Mouse (Mus musculus) kidney, postnatal 4 days (tissue): ENCODE results near the gene Ctr9.

Experiments used
- DNase-seq, 2 experiments: peaks; one replicate each; pipeline ENCODE4 v3.0.0; 2021; ENCODE audit warnings: mixed read lengths in 2 of 2

Gene Ctr9

GRCm38 (mm10) chr7:111048920-111049319, 20.2 kb downstream of the Ctr9 start:
- DNase-seq, result no peak

DNA sequence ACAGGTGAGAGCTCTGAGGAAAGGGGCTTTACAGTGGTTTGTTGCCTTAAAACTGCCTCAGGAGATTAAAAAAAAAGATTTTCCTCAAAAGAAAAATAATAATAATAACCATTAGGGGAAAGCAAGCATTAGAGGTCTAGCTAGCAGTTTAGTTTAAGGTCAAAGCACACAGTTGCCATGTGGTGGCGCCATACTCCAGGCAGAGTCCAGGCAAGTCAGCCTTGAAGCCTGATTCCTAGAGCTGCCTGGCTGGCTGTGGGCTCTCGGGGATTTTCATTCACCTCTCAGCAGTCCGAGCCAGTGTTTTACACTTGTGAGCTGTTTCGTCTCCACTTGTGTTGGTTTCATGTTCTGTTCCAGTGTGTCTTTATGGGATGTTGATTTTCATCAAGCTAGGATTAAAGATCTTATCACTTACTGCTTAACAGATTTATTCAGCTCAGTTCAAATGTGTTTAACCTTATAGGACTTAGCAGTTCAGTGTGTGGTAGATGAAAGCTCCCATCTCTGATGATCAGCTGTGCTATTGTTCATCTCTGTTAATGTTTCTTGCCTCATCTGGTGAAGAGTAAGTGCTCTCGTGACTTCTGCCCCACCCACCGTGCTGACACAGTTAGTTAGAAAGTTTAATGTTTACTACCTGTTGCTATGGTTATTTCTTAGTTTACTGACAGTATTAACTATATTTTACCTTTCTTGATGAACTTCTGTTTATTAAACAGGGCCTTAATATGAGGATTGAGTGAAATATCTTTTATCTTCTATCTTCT, 21.1 kb downstream of the Ctr9 start:
- peak; percentile 77 to 85 for DNase-seq

- DNase-seq, result no peak
Observed at GRCm38 (mm10) chr7:111055221-111055620, 26.5 kb downstream of the Ctr9 start.

DNA sequence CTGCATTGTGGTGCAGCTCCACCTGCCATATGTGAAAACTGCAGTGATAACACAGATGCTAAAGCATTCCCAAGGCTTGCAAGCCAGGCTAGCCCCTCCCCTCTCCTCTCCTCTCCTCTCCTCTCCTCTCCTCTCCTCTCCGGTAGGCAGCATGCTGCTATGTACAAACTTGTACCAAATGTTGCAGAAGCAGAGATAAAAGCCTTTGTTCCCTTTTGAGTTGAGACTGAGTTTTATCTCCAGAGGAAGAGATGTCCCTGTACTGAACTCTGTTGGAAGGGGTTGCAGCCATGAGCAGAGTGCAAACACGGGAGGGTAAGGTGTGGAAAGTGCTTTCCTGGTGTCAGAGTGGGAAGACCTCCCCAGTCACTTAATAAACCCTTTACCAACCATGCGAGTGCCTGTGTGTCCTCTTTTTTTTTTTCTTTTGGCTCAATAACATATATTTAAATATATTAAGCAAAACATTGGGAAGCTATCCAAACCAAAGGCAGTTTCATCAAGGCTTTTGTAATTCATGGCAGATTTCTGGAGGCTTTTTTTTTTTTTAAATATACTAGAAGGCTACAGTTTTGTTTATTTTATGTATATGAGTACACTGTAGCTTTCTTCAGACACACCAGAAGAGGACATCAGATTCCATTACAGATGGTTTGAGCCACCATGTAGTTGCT, 27.4 kb downstream of the Ctr9 start:
- no peak for DNase-seq

- DNase-seq, result no peak
Observed at GRCm38 (mm10) chr7:111059527-111059926, 30.8 kb downstream of the Ctr9 start.

GRCm38 (mm10) chr7:111062971-111063370, 34.2 kb downstream of the Ctr9 start:
- no peak for DNase-seq

DNA sequence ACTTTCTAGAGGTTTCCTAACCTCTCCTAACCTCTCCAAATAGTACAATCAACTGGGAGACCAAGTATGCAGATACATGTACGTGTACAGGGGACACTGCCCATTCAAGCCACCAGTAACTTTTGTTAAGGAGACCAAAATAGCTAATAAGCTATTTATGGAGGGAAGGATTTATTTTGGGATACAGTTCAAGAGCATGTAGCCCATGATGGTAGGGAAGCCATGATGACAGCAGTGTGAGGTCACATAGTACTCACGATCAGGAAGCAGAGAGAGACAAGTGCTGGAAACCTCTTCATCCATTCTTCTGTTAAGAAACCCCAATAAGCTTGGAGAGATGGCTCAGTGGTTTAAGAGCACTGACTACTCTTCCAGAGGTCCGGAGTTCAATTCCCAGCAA, 39.4 kb downstream of the Ctr9 start:
- no peak for DNase-seq

DNA sequence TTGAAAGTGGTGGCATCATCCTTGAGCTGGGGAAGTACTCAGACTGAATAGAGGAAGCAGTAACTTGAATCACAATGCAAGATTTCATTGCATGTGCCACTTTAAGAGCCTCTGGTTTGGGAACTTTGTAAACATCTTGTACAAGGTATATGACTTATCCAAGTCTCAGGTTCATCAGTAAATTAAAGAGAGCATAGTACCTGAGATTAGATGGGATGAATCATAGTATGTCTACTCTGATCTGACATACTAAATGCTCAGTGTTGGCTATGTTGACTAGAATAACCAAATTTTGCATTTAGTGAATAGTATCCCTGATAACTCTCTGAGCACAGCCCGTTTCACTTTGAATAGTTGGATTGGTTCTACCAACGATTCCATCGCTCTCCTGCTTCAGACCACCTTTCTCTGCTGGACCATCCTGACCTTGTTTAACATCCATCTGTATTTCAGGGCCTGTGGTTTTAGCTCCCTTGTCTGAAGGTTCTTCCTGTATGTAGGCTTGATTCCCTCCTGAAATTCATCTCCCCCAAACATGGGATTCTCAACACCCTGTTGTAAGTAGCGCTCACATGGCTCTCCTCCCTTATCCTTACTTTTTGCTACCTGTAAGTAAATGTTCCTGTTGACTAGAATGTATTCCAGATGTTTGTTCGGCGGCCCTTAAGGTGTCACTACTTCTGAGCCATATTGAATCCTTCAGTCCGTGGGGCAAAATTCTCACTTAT, 40.9 kb downstream of the Ctr9 start:
- DNase-seq, result no peak

- DNase-seq, result no peak
Observed at GRCm38 (mm10) chr7:111070167-111070496, 41.4 kb downstream of the Ctr9 start.

DNA sequence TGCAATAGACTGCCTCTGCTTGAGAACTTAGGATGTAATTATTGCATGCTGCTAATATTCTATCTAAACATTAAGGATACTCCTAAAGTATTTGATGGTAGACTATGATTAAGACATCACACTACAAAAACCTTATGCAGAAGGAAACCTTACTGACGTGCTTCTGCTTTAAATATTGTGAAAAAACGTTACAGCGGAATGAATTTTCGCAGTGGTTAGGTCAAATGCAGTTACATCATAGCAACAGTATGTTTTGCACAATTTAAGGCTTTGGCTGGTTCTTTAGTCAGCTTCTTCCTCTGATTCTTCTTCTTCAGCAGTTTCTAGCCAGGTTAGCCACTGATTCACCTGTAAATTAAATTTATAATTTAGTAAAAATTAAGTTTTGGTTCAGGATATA, 43.7 kb downstream of the Ctr9 start:
- no peak for DNase-seq

DNA sequence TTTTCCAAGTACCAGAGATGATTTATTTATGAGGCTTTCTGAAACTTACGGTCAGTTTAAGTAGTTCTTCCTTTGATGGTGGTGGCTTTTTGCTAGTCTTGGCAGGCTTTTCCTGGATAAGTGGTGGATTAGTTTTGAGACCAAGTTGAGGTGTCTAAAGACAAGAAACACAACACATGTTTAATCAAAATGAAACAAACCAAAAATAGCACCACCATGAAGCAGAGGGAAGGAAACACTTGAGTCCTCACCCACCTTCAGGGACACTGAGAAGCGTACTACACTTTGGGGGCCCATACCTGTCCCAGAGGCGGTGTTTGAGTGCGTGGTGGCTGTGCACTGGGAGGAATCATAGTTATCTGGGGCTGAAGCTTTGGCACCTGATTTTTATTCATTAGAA, 46.5 kb downstream of the Ctr9 start:
- DNase-seq, result no peak

GRCm38 (mm10) chr7:111078271-111078670, 49.5 kb downstream of the Ctr9 start:
- no peak for DNase-seq

- no peak for DNase-seq
Observed at GRCm38 (mm10) chr7:111080026-111080425, 51.3 kb downstream of the Ctr9 start.

- no peak for DNase-seq
Observed at GRCm38 (mm10) chr7:111080876-111081275, 52.1 kb downstream of the Ctr9 start.

- peak; percentile 89 to 95 for DNase-seq
Observed at GRCm38 (mm10) chr7:111082043-111082821, 53.5 kb downstream of the Ctr9 start.

DNA sequence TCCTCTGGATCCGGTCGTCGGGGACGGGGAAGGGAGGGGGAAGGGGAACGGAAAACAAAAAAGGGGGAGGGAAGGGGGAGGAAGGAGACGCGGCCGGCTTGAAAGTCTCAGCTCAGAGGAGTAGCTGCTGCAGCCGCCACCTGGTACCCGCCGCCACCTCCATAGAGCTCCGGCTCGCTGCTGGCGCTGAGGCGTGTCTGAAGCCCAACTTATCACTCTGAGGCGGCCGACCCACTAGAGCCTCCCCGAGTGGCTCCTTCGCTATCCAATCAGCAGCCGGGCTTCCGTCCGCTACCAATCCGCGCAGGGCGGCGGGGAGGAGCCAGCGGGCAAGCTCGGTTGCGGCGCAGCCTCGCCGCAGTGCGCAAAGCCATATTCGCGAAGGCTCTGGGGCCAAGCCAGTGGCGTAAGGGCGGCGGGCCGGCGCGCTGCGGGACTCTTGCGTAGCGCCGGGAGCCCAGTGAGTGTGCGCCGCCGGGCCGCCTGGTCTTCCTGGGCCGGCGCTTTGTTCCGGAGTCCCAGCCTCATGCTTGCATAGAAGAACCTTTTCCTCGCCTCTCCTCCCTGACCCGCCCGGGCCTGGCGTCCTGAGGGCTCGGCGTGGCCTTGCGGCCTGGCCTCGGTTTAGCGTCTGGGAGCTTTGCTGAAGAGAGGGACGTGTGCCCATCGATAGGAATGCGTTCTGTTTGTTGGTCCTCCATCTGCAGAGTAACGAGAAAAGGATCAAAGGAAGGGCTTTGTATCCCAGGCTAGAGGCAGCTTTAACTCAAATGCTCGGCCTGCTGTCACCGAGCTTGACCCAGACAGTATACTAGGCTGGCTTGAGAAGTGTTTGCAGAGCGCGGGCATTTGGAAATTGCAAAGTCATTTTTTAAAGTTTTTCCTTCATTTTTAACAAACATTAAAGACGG, 54.3 kb downstream of the Ctr9 start, which contains the start of gene Eif4g2:
Eif4g2 (minus strand) TSS at position 209 of the 911 bp plus-strand sequence.
- peak; percentile 98 to 99 for DNase-seq

DNA sequence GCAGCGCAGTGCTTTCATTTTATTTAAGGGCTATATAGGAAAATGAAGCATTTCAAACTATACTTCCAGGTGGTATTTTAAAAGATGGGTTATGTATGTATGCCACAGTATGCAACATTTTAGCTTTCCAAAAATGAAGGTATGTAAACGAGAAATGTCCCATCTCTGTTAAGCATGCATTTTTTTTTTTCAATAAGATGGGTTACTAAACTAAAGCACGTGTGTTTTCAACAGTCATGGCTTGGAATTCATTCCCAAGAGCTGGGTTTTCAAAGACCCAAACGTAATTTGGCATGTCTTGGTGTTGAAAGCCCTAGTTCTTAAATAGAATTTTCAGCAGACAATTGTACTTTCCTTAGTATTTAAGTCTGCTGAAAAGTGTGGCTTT, 55.0 kb downstream of the Ctr9 start:
- DNase-seq, result no peak

GRCm38 (mm10) chr7:111084443-111084842, 55.7 kb downstream of the Ctr9 start:
- no peak for DNase-seq

- DNase-seq, result no peak
Observed at GRCm38 (mm10) chr7:111085153-111085552, 56.4 kb downstream of the Ctr9 start.

DNA sequence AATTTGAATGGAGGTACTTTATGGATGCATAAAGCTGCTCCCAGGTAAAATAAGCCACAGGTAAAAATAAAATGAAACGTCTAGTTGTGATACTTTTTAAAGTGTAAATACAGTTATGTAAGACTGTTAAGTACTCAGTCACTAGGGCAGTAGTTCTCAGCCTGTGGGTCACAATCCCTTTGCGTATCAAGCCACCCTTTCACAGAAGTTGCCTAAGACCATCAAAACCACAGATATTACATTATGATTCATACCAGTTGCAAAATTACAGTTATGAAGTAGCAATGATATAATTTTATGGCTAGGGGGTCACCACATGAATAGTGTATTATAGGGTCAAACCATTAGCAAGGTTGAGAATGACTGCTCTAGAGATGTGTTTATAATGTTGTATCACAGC, 66.4 kb downstream of the Ctr9 start:
- no peak for DNase-seq

DNA sequence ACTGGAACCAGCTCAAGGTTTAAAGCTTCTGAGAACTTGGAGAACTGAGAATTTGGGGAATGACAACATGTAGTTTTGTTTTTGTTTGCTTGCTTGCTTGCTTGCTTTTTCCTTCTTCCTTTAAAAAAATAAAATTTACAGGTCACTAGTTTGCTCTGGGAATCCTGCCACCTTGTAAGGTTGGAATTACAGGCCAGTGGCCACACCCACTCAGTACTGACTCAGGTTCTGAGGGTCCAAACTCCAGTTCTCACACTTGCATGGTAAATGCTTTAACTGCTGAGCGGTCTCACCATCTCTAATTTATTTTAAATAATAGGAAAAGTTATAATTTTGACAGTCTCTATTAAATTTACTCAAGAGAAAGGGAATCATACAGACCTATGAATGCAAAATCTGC, 69.4 kb downstream of the Ctr9 start:
- DNase-seq, result peak in 1 of 2 experiments; percentile 12
